ENCODE assay signal across 17 mouse cellular contexts in the genomic region with DNA sequence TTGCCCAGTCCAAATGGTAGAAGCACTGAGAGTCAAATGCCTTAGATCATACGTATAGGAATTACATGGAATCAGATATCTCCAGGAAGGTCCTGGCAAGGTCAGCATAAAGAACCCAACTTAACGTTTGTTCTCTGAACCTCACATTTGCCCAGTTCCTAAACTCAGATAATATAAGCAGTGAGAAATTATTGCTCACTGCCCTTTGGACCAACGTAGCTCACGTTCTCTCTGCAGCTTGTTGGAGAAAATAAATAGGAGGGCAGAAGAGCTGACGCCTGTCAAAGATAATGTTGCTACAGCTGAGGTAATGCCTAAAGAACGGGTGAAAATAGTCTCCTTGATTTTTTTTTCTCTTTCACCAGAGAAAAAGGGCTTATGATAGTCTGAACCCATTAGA.
"Had no signal": no experiment of that assay in that cellular context is flagged by ENCODE, and none has a peak within 500 bp of the region (broad histone marks: within the 10 kb centered on the region; RNA-seq: fewer than 3 reads in every experiment).

No protein-coding gene starts in this region.

- DNase-seq: liver, embryonic 13.5 days; liver, postnatal 0 days; lung, postnatal 36 days; right cerebral cortex, postnatal 14 days; thymus, adult 2 months; thymus, postnatal 25 days; thymus, postnatal 4 days had no signal

- ATAC-seq: liver, postnatal 0 days; lung, postnatal 0 days; midbrain, embryonic 13.5 days; midbrain, embryonic 15.5 days had no signal

- H3K9ac ChIP-seq: liver, embryonic 13.5 days; liver, embryonic 15.5 days; liver, postnatal 0 days; midbrain, embryonic 13.5 days; midbrain, embryonic 15.5 days; neural tube, embryonic 12.5 days; stomach, embryonic 15.5 days had no signal

- H3K9me3 ChIP-seq: liver, embryonic 13.5 days; liver, embryonic 15.5 days; midbrain, embryonic 15.5 days; neural tube, embryonic 12.5 days; stomach, embryonic 15.5 days had no signal

- H3K27ac ChIP-seq: liver, embryonic 13.5 days; liver, embryonic 15.5 days; macrophage; midbrain, embryonic 13.5 days; midbrain, embryonic 15.5 days; neural tube, embryonic 12.5 days; stomach, embryonic 15.5 days; stomach, postnatal 0 days had no signal

- H3K4me2 ChIP-seq: liver, embryonic 13.5 days; liver, embryonic 15.5 days; midbrain, embryonic 11.5 days; midbrain, embryonic 13.5 days; midbrain, embryonic 15.5 days; neural tube, embryonic 12.5 days; stomach, embryonic 15.5 days had no signal

- H3K4me1 ChIP-seq: liver, embryonic 13.5 days; liver, embryonic 15.5 days; megakaryocyte, embryonic 14.5 days; neural tube, embryonic 12.5 days; stomach, embryonic 15.5 days had no signal

- H3K36me3 ChIP-seq: liver, embryonic 13.5 days; liver, embryonic 15.5 days; midbrain, embryonic 13.5 days; midbrain, embryonic 15.5 days; neural tube, embryonic 12.5 days; stomach, embryonic 15.5 days had no signal

- H3K27me3 ChIP-seq: liver, embryonic 13.5 days; liver, embryonic 15.5 days; megakaryocyte, embryonic 14.5 days; midbrain, embryonic 13.5 days; midbrain, embryonic 15.5 days; neural tube, embryonic 12.5 days; stomach, embryonic 15.5 days had no signal

- H3K4me3 ChIP-seq: liver, embryonic 13.5 days; liver, embryonic 15.5 days; megakaryocyte, embryonic 14.5 days; midbrain, embryonic 13.5 days; midbrain, embryonic 15.5 days; neural tube, embryonic 12.5 days; stomach, embryonic 15.5 days had no signal
